Mouse (Mus musculus) frontal cortex, postnatal 25 days (tissue): ENCODE measurements around the gene Slc22a3.

Experiments
- DNase-seq, 2 experiments: peaks; one replicate each; pipeline ENCODE4 v3.0.0; 2022; ENCODE audit warnings: low spot score in 2 of 2

Gene Slc22a3

DNA sequence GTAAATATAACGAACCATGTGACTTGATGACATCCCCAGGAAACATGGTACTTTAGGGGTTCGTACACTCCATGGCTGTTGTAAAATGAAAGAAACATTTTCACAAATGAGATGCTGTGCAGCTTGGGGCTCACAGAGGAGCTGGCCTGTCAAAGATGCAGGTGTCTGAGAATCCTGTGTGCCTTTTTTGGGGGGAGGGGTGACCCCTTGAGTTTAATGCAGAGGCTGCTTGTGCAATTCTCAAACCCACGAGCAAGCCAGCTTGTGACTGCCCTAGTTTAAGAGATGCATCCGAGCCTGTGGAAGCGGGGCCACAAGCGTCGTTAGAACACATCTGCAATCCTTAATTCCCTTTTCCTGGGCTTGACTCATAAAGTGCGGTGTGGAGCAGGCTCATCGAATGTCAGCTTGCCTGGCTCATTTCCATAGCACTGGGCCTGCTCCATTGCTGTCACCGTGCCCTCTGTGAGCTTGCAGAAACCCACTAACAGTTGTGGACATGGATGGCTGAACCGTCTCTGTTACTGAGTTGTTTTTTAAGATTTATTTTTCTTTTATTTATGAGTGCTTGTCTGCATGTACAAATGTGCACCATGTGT lies 98.1 kb downstream of the Slc22a3 start:
- no peak for DNase-seq

DNA sequence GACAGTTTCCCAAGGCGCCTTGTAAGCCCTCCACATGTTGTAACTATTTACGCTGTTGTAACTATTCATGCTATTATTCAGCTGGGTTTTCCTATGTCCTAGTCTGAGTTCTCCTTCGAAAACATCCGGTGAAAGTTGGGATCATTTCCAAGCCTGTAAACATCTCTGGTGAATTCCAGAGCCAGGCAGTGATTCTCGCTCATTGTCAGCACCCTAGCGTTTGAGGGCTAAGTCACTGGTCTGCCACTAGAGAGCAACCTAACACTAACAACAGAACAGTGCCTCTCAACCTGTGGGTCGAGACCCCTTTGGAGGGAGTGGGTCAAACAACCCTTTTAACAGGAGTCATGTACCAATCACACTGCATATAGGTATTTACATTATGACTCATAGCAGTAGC lies 104.1 kb downstream of the Slc22a3 start:
- no peak for DNase-seq

DNA sequence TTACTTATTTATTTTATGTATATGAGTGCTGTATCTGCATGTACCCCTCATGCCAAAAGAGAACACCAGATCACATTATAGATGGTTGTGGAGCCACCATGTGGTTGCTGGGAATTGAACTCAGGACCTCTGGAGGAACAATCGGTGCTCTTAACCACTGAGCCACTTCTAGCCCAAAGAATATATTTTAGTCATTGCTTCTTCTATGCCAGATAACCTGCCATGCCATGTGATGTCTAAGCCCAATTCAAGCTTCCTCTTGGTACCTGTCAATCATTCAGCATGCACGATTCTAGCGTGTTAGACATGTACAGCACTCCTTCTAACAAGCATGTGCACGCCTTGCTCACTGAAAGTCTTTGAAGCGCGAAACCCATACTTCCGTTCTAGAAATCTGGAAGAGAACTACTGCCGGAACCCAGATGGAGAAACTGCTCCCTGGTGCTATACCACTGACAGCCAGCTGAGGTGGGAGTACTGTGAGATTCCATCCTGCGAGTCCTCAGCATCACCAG lies 111.3 kb downstream of the Slc22a3 start:
- DNase-seq: no peak

DNA sequence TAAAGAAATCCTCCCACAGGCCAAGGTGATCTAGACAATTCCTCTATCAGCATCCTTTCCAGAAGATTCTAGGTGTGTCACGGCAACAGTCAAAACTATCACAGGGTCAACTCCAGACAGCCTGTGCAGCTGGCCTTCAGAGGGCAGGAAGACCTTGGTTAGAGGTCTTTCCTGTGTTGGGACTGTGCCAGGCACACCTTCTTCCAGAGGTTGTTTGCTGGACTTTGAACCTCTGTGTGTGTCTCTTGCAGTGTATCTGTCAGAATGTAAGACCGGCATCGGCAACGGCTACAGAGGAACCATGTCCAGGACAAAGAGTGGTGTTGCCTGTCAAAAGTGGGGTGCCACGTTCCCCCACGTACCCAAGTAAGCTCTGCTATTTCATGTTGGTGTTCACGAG lies 119.3 kb downstream of the Slc22a3 start:
- no peak for DNase-seq

DNA sequence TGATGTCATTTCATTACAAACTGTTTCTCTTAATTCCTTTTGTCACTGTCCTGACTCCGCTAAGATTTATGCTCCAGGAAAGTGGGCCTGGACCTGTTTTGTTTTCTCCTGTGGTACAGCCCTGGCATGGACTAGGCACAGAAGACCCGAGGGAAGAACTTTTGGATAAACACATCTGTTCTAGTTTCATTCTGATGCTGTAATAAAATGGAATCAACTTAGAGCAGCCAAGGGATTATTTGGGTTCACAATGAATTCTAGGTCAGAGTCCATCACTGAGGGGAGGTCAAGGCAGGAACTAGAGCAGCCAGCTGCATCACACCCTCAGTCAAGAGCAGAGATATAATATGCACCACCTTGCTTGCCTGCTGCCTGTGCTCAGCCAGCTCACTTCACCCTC lies 119.7 kb downstream of the Slc22a3 start:
- DNase-seq: no peak

DNA sequence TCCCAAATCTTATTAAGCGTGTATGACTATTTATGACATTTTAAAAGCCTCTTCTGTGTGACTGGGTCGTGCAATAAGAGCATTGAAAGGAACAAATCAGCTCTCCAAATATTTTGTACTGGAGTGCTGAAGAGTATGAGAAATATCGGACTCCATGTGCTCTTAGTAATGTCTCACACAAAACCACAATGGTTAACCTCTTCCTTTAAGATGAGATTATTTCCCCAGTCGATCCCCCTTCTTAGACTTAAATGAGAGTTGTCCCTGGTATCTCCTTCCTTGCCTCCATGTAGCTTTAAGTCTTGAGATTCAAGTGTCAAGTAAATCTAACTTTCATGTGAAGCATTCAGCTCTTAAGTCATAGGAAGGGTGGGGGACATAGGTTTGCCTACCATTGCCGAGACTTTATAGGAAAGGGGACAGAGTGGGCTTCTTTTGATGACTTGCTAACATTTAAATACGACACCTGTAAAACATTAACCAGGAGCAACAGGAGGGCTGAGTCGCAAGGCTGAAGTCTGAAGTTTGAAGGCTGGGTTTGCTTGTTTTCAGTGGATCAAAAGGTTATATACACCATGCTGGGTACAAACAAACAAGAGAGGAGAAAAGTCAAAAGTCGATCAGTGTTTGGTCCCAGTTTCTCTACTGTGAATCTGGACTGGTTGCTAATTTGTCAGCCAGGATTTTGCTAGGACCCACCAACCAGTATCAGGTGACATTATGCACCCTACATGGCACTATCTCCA lies 122.3 kb downstream of the Slc22a3 start:
- no peak for DNase-seq

DNA sequence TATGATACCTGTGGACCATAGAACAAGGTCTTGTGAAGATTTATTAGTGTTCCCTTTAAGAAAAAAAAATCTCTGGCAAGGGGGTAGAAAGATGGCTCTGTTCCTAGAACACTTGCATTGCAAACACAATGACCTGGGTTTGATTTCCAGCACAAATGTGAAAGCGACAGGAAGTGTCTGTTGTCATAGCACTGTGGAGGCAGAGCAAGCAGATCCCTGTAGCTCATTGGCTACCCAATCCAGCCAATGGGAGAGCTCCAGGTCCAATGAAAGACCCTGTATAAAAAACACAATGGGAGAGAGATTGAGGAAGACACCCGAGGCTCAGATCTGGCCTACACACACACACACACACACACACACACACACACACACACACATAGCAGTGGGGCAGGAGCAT lies 125.0 kb downstream of the Slc22a3 start:
- DNase-seq: no peak

DNA sequence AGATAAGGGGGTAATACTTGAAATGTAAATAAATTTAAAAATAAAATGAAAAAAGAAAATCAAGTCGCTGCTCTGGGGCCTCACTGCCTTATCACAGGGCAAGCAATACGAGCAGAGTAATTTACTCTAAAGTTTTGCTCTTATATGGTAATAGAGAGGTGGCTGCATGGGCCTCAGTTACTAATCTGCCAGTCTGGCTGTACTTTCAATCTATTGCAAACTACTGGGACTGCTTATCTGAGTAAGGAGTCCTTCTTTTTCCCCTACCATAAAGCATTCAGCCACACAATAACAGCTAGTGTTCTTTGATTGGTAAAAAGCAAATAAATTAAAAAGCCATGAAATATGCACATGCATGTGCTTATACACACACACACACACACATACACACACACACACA lies 125.9 kb downstream of the Slc22a3 start:
- DNase-seq: no peak

DNA sequence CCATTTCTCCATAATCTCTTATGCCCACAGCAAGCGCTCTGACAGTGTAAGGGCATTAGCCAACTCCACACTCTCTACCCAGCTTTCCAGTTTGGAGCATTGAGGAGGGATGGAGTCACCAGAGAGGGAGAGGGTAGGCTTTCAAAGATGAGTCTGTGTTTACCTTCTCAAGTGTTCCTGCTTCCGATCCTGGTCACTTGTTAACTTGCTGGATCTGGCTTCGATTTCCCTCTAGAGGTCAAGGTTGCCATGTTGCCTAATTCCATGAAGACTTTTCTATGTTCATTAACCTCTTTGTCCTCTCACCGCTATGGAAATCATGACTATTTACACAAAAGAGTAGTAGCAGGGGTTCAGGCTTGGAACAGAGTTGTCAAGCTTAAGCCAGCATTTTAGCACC lies 127.2 kb downstream of the Slc22a3 start:
- DNase-seq: no peak

DNA sequence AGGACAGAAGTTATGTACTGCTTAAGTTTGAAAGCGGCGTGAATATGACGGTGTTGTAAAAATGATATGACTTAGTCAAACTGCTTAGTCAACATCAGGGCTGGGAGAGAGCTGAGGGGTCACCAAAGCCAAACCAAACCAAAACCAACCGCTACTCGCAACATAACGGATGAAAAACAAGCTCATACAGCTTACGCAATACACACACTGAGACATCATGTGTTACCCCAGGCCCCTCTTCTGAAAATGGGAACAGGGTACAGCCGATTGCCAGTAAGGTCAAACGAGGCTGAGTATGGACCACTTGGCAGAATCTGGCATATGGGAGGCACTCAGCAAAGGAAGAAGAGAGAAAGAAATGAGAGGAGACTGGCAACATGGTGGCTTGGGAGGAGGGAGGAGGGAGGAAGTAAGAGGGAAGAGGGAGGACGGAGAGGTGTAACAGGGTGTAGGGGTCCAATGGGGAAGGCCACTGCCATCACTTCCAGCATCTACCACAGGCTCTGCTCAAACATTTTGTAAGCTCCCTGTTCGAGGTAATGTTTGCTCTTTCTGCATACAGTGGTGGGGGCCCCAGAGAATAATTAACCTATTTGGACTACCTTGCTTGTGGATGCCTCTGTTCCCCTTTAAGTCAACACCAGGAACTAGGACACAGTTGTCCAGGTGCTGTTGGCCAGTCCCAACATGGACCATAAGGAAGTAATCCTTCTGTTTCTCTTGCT lies 129.4 kb downstream of the Slc22a3 start, which contains the start of gene Plg:
Gene Plg (plus strand): TSS at position 628 of the 725 bp plus-strand sequence.
- DNase-seq: no peak

DNA sequence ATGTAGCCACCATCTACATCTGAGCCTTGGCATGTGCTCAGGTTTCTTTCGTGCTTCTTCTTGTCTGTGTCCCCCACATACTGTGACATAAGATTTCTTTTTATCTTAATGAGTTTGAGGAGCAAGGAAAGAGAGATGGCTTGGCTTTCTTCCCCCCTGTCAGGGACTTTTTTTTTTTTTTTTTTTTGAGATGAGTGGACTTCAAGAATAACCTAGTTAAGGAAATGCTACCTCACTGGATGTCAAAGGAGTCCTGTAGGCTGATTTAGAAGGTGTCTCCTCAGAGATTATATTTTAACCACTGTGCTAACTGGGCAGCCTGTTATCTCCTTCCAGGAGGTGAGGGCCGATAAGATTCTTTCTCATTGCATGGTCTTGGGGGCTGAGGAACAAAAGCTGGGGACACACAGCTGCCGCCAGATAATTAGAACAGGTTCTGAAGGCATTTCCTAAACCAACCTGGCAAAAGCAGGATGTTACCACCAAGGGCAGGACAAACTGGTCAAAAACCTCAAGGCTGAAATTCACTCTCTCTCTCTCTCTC lies 133.8 kb downstream of the Slc22a3 start:
- no peak for DNase-seq

DNA sequence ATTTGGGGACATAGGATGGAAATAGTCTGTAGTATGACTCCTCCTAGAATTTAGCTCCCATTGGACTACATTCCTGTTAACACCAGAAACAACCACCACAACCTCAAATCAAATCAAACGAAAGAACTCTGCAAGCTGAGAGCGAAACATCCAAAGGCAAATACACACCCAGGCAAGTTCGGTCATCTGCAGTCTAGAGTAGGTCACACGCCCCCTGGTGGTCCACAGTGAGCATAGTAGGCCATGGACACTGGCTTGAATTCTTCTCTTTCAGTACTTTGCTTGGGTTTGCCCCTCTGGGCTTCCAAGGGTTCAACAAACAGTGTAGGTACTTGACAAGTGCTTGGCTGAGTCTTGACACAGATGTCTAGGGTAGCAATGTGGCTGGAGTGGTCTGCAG lies 135.5 kb downstream of the Slc22a3 start:
- peak; percentile 43 to 44 for DNase-seq

DNA sequence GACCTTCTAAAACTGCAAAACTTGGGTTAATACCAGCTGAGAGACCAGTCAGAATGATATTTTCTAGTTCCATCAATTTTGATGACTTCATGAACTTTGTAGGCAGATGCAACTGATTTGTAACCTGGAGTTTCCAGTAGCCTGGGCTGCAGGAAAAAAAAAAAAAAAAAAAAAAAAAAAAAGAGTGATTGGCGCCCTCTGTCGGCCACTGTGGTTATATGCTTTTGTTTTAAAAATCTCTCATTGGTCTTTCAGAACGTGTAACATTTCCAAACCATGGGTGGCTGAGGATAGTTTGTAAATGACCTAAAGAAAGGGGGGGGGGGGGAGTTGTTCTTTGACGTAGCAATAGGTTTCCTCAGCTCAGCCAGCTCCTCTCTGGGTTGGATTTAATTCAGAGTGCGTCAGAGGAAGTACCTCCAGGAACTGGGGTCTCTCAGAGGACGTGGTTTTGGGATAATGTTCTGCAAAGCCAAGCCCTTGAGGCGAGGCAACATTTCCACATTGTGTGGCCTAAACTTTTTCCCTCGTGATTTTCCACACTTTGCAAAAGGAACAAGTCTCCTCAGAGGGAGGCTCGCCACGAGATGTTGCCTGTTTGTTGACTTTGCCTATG lies 136.1 kb downstream of the Slc22a3 start:
- DNase-seq: no peak

DNA sequence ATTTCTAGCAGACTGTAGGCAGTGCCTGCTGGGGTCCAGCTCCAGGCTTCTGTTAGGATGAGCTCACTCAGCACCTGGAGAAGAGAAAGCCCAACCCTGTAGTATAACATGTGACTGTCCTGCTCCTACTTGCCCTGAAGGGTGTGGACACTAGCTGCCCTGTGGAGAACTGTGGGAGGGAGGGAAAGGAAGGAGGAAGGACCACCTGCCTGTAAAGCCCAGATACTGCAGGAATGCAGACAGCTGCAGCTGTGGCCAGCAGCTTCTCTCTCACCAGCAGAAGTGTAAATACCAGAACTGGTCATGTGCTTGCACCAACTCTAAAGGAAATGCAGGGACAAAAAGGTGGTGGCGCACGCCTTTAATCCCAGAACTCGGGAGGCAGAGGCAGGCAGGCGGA lies 137.2 kb downstream of the Slc22a3 start:
- DNase-seq: no peak

DNA sequence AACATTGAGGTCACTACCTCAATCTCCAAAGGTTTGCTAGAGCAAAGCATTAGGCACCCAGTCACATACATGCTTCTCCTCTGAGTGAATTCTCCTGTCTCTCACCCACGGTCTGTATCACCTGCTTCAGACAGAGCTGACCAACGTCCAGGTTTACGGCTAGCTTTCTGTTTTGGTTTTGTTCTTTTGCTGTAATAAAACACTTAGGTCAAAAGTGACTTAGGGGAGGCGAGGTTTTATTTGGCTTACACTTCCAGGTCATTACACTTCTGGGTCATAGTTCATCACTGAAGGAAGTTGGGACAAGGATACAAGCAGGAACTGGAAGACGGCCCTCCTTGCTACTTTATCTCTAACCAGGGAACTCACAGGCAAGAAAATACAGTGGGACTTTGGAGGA lies 138.1 kb downstream of the Slc22a3 start:
- no peak for DNase-seq
